Mouse (Mus musculus): ENCODE results near the gene Tspan1. TPM values are rescaled to one million over a fixed set of nuclear protein-coding genes. Genes with fewer than 3 reads are reported as not detected.
A peak's percentile ranks its signal among the peaks of the same experiment; 100 is the strongest.

Tspan1 gene
- total and polyA plus RNA-seq, 2 experiments = 0.09 to 0.27 TPM

GRCm38 (mm10) chr4:116151238-116151637 is 16.2 kb downstream of the Tspan1 start, which contains the start of gene Lurap1:
Lurap1 (minus strand) TSS chr4:116151338.
- H3K4me1 ChIP-seq (ENCODE audit: control insufficient read depth, insufficient read depth, low read length) = peaks cover 11% of the 10 kb centered on the region
- peak within 1 kb of the TSS; percentile 90 for H3K4me3 ChIP-seq (ENCODE audit: insufficient read depth, low read depth, low read length)
- 66% methylated on average over 6 of the region's 6 CpGs for WGBS
- H3K79me2 ChIP-seq (ENCODE audit: control insufficient read depth, insufficient read depth, low read length) = no peaks in the 10 kb centered on the region
- peak within 1 kb of the TSS; percentile 93 for H3K9ac ChIP-seq (ENCODE audit: low read depth, low read length)
- H3K36me3 ChIP-seq (ENCODE audit: control insufficient read depth, insufficient read depth, low read length) = peaks cover 4% of the 10 kb centered on the region; the same call in 1 of the 2 replicates
- H3K27me3 ChIP-seq (ENCODE audit: control insufficient read depth, insufficient read depth, low read length) = no peaks in the 10 kb centered on the region
- H3K27ac ChIP-seq (replicated peaks; ENCODE audit: insufficient read depth, low read depth, low read length) = peak within 1 kb of the TSS; percentile 75
- no peak for DNase-seq (ENCODE audit: extremely low read depth, low read depth, low spot score)
- no peak for TF ChIP-seq POLR2A (IDR thresholded peaks at IDR 0.05; ENCODE audit: extremely low read depth, insufficient read depth, low read length)
- no peak for TF ChIP-seq CTCF (IDR thresholded peaks at IDR 0.05; ENCODE audit: low read depth, low read length)

GRCm38 (mm10) chr4:116150862-116151221 is 16.6 kb downstream of the Tspan1 start:
- Histone ChIP-seq H3K4me1 (ENCODE audit: control insufficient read depth, insufficient read depth, low read length) (peaks cover 11% of the 10 kb centered on the region), H3K27me3 (ENCODE audit: control insufficient read depth, insufficient read depth, low read length) (no peaks in the 10 kb centered on the region), H3K27ac (replicated peaks; ENCODE audit: insufficient read depth, low read depth, low read length) (peak overlapping the region; percentile 75), H3K9ac (ENCODE audit: low read depth, low read length) (peak overlapping the region; percentile 93), H3K4me3 (ENCODE audit: insufficient read depth, low read depth, low read length) (peak overlapping the region; percentile 90), H3K79me2 (ENCODE audit: control insufficient read depth, insufficient read depth, low read length) (no peaks in the 10 kb centered on the region), H3K36me3 (ENCODE audit: control insufficient read depth, insufficient read depth, low read length) (peaks cover 3% of the 10 kb centered on the region; the same call in 1 of the 2 replicates)
- TF ChIP-seq CTCF (IDR thresholded peaks at IDR 0.05; ENCODE audit: low read depth, low read length) (no peak), POLR2A (IDR thresholded peaks at IDR 0.05; ENCODE audit: extremely low read depth, insufficient read depth, low read length) (no peak)
- 15% methylated on average over 4 of the region's 4 CpGs for WGBS
- no peak for DNase-seq (ENCODE audit: extremely low read depth, low read depth, low spot score)

GRCm38 (mm10) chr4:116150156-116150861 is 17.1 kb downstream of the Tspan1 start:
- Histone ChIP-seq H3K4me3 (ENCODE audit: insufficient read depth, low read depth, low read length) (peak overlapping the region; percentile 90), H3K4me1 (ENCODE audit: control insufficient read depth, insufficient read depth, low read length) (peaks cover 11% of the 10 kb centered on the region), H3K79me2 (ENCODE audit: control insufficient read depth, insufficient read depth, low read length) (no peaks in the 10 kb centered on the region), H3K27ac (replicated peaks; ENCODE audit: insufficient read depth, low read depth, low read length) (peak overlapping the region; percentile 75), H3K9ac (ENCODE audit: low read depth, low read length) (peak overlapping the region; percentile 93), H3K27me3 (ENCODE audit: control insufficient read depth, insufficient read depth, low read length) (no peaks in the 10 kb centered on the region), H3K36me3 (ENCODE audit: control insufficient read depth, insufficient read depth, low read length) (peaks cover 3% of the 10 kb centered on the region; the same call in 1 of the 2 replicates)
- peak; percentile 55 for DNase-seq (ENCODE audit: extremely low read depth, low read depth, low spot score)
- TF ChIP-seq CTCF (IDR thresholded peaks at IDR 0.05; ENCODE audit: low read depth, low read length) (no peak), POLR2A (IDR thresholded peaks at IDR 0.05; ENCODE audit: extremely low read depth, insufficient read depth, low read length) (peak; percentile 64)
- 10% methylated on average over 72 of the region's 73 CpGs for WGBS

- Histone ChIP-seq H3K79me2 (ENCODE audit: control insufficient read depth, insufficient read depth, low read length) (no peaks in the 10 kb centered on the region), H3K4me3 (ENCODE audit: insufficient read depth, low read depth, low read length) (peak overlapping the region; percentile 68), H3K9ac (ENCODE audit: low read depth, low read length) (peak overlapping the region; percentile 80), H3K36me3 (ENCODE audit: control insufficient read depth, insufficient read depth, low read length) (peaks cover 3% of the 10 kb centered on the region; the same call in 1 of the 2 replicates), H3K27me3 (ENCODE audit: control insufficient read depth, insufficient read depth, low read length) (no peaks in the 10 kb centered on the region), H3K4me1 (ENCODE audit: control insufficient read depth, insufficient read depth, low read length) (peaks cover 11% of the 10 kb centered on the region), H3K27ac (replicated peaks; ENCODE audit: insufficient read depth, low read depth, low read length) (peak overlapping the region; percentile 68)
- DNase-seq (ENCODE audit: extremely low read depth, low read depth, low spot score) = no peak
- no peak for TF ChIP-seq CTCF (IDR thresholded peaks at IDR 0.05; ENCODE audit: low read depth, low read length)
- no peak for TF ChIP-seq POLR2A (IDR thresholded peaks at IDR 0.05; ENCODE audit: extremely low read depth, insufficient read depth, low read length)
- 24% methylated on average over 6 of the region's 6 CpGs for WGBS
These were observed 17.6 kb downstream of the Tspan1 start for GRCm38 (mm10) chr4:116149812-116150155.

GRCm38 (mm10) chr4:116143891-116144717 is 23.3 kb downstream of the Tspan1 start:
- DNase-seq (ENCODE audit: extremely low read depth, low read depth, low spot score) = no peak
- Histone ChIP-seq H3K27me3 (ENCODE audit: control insufficient read depth, insufficient read depth, low read length) (no peaks in the 10 kb centered on the region), H3K36me3 (ENCODE audit: control insufficient read depth, insufficient read depth, low read length) (no peaks in the 10 kb centered on the region), H3K4me1 (ENCODE audit: control insufficient read depth, insufficient read depth, low read length) (peaks cover 3% of the 10 kb centered on the region; the same call in 1 of the 2 replicates), H3K79me2 (ENCODE audit: control insufficient read depth, insufficient read depth, low read length) (no peaks in the 10 kb centered on the region), H3K4me3 (ENCODE audit: insufficient read depth, low read depth, low read length) (peak overlapping the region; percentile 74), H3K27ac (replicated peaks; ENCODE audit: insufficient read depth, low read depth, low read length) (no peak overlapping the region), H3K9ac (ENCODE audit: low read depth, low read length) (peak overlapping the region; percentile 84)
- TF ChIP-seq POLR2A (IDR thresholded peaks at IDR 0.05; ENCODE audit: extremely low read depth, insufficient read depth, low read length) (no peak), CTCF (IDR thresholded peaks at IDR 0.05; ENCODE audit: low read depth, low read length) (no peak)
- 6% methylated on average over 47 of the region's 47 CpGs for WGBS
